Mouse (Mus musculus) erythroid progenitor cell, adult 5-6 weeks (primary cell): Measurements from ENCODE around the gene Uox. TPM values are rescaled to one million over a fixed set of nuclear protein-coding genes. Genes with fewer than 3 reads are reported as not detected.

Source experiments
- ATAC-seq: replicated peaks from 2 replicates; pipeline ENCODE4 v1.8.0; 2016; ENCODE audit warnings: moderate number of reproducible peaks, mild to moderate bottlenecking, moderate TSS enrichment, inconsistent platforms; ENCODE audit not compliant: poor library complexity, low FRiP score, severe bottlenecking
- total RNA-seq, 2 experiments: library from RNA; stranded (forward) in 1 of 2; stranded (reverse) in 1 of 2; fragments of 150-400 nt in 1 of 2; fragments of 186-747, 209-891 nt in 1 of 2; gene quantifications; 2 replicates each; pipeline versions ENCODE4 v1.2.3 to v1.2.4; 2015 to 2017; ENCODE audit warnings: low replicate concordance in 2 of 2

The Uox gene
- total RNA-seq, 2 experiments from 2014 or later: not detected

DNA sequence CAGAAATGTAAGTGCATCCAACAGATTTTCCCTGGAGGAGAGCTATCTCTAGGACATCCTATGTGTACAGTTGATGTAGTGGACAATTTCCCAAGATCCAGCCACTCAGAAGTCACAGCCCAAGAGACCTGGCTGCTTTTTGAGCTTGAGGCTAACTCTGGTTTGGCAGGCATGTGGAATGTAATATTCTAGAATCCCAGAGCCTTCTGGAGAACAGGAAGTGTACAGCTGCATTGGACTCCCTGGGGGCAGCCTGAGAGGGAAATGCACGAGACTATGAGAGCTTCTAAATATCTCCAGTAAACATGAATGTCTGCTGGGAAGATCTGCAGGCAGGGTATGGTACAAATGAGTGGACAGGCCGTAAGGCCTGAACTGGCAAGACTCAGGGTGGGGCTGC is 100.9 kb downstream of the Uox start:
- ATAC-seq: no peak

DNA sequence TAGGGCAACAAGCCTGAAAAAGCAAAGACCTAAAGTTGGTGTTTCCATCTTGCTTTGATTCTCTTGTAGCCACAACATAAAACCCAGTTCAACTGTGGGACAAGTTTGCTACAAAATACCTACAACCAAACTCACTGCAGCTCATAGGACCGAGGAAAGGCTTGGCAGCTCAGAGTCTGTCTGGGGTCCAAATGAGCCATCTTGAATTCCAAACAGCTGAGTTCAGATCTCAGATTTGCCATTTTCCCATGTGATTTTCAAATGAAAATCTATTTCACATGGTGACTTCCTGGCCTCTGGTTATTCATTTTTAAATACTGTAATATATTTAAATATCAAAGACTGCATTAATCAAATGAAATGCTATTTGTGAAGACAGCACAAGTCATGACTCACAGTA is 104.9 kb downstream of the Uox start:
- no peak for ATAC-seq

DNA sequence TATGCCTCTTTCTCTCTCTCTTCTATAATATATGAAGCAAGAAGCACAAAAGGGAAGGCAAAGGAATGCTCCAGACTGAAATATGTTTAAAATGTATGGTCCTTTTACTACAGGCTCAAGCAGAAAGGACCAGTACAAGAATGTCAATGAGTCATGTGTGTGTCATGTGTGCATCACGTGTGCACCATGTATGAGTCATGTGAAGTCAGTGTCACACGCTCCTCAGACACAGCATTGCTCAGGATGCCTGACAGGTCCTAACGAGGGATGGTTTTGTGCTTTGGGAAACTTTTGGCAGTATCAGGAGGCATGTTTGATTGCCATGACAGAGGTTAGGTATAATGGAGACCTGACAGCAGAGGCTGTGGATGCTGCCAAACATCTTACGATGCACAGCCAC is 106.0 kb downstream of the Uox start:
- ATAC-seq: no peak

DNA sequence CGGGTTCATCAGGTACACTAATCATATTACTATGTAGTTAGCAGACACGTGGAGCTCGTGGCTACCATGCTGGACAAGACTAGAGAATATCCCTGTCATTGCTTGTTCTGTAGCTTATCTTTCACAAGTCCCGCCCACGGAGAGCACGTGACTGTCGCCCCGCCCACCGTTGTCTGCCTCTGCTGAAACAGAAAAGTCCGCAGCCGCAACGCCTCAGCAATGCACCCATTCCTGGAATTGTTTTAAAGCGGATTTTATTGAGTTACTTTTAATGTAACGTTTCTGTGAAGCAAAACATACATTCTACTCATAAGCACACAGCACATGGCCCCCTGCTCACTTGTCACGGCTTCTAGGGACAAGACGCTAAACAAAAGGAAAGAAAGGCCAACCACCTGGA is 109.4 kb downstream of the Uox start:
- ATAC-seq: no peak

DNA sequence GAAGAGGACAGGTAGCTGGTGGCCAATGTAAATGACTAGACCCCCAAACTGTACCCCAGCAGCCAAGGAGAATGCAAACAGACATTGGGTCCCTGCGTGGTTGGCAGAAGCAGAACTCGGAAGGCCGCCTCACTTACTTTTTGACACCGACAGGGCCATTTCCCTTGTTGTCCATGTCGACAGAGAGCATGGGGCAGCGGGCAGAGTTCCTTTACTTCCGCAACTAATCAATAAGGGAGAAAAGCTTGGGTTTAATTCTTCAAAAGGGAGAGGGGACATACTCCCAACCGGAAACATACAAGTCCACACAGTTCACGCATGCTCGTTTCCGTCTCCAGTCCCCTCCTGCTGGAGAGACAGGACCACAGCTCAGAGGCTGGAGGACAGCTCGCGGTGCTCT is 110.4 kb downstream of the Uox start:
- no peak for ATAC-seq

DNA sequence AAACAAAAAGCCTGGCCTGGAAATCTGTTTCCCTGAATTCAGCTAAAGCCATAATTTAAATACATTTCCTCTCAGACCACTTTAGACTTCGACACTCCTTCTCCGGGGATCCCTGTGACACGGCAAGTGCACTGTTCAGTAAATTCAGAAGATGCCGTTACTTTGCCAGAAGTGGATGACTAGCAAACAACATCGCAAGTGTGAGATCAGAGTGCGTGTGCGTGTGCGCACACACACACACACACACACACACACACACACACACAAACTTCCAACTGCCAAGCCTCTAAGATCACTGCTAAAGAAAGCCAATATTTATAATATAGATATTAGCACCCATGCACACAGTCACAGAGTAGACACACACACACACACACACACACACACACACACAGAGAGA is 111.5 kb downstream of the Uox start:
- no peak for ATAC-seq

Other genes starting within 250 kb of the Uox start
- 52.4 and 68.1 TPM in 2 replicates for gene Ssx2ip, start 165.8 kb upstream of the Uox start, total RNA-seq (2015; ENCODE audit: low replicate concordance)
- 100 and 129 TPM in 2 replicates for gene Ssx2ip, start 165.8 kb upstream of the Uox start, total RNA-seq (2017; ENCODE audit: low replicate concordance)
- 4.3 and 5.4 TPM in 2 replicates for gene Ctbs, start 120.6 kb upstream of the Uox start, total RNA-seq (2015; ENCODE audit: low replicate concordance)
- 0.53 and 0.64 TPM in 2 replicates for gene Ctbs, start 120.6 kb upstream of the Uox start, total RNA-seq (2017; ENCODE audit: low replicate concordance)
- gene Spata1, start 70.7 kb upstream of the Uox start, total RNA-seq (2015; ENCODE audit: low replicate concordance): 2.9 TPM in 1 of 2 replicates, not detected in the other
- gene Spata1, start 70.7 kb upstream of the Uox start, total RNA-seq (2017; ENCODE audit: low replicate concordance): 2.2 and 2.5 TPM in 2 replicates
- 111 and 119 TPM in 2 replicates for gene Gng5, start 70.6 kb upstream of the Uox start, total RNA-seq (2015; ENCODE audit: low replicate concordance)
- gene Gng5, start 70.6 kb upstream of the Uox start, total RNA-seq (2017; ENCODE audit: low replicate concordance): 54.3 and 62.6 TPM in 2 replicates
- gene Rpf1, start 49.0 kb upstream of the Uox start, total RNA-seq (2015; ENCODE audit: low replicate concordance): 28.1 and 44.0 TPM in 2 replicates
- gene Rpf1, start 49.0 kb upstream of the Uox start, total RNA-seq (2017; ENCODE audit: low replicate concordance): 23.9 and 25.3 TPM in 2 replicates
- gene Dnase2b, start 45.2 kb downstream of the Uox start, total RNA-seq (2015; ENCODE audit: low replicate concordance): not detected in 2 replicates
- not detected in 2 replicates for gene Dnase2b, start 45.2 kb downstream of the Uox start, total RNA-seq (2017; ENCODE audit: low replicate concordance)
- not detected in 2 replicates for gene 4930503B20Rik, start 80.9 kb downstream of the Uox start, total RNA-seq (2015; ENCODE audit: low replicate concordance)
- gene 4930503B20Rik, start 80.9 kb downstream of the Uox start, total RNA-seq (2017; ENCODE audit: low replicate concordance): 0.39 TPM in 1 of 2 replicates, not detected in the other
- gene Samd13, start 115.2 kb downstream of the Uox start, total RNA-seq (2015; ENCODE audit: low replicate concordance): 5.4 TPM in 1 of 2 replicates, not detected in the other
- gene Samd13, start 115.2 kb downstream of the Uox start, total RNA-seq (2017; ENCODE audit: low replicate concordance): not detected in 2 replicates
- gene Prkacb, start 242.6 kb downstream of the Uox start, total RNA-seq (2015; ENCODE audit: low replicate concordance): 12.6 and 15.9 TPM in 2 replicates
- 13.5 and 18.2 TPM in 2 replicates for gene Prkacb, start 242.6 kb downstream of the Uox start, total RNA-seq (2017; ENCODE audit: low replicate concordance)